Mouse (Mus musculus): Measurements from ENCODE around the gene Pcsk4. TPM values are rescaled to one million over a fixed set of nuclear protein-coding genes. Genes with fewer than 3 reads are reported as not detected.
"Not testable (repeated sequence)": the region's sequence is repeated elsewhere in the genome, so short reads cannot be mapped to it uniquely, and the experiment has no call there.

Pcsk4 gene
- polyA plus RNA-seq, 1 experiment from 2014 or later = 1.3 TPM

DNA sequence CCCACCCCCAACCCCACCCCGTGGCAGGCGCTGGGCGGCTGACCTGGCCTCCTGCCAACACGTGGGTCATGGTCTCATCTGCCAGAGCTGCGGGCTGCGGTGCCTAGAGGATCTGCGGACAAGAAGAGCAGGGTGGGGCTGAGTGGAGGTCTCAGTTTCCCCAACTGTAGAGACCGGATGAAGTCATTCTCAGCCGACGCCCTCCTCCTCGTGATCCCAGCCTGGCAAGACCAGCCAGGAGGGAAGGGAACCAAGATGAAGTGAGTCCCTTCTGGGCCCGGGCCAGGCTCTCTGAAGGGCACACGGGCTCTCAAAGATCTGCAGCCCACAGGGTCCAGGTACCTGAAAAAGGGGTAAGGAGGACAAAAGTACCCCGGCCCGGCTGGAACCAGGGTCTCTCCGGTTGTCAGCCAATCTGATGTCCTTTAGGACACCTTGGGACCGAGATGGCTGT, 18.2 kb upstream of the Pcsk4 start:
- Histone ChIP-seq H3K9me3 (replicated peaks) (no peaks in the 10 kb centered on the region), H3K36me3 (no peaks in the 10 kb centered on the region), H3K4me1 (replicated peaks) (peaks cover 50% of the 10 kb centered on the region), H3K4me3 (peak overlapping the region; percentile 52), H3K9ac (peak overlapping the region; percentile 61), H3K27me3 (peaks cover 98% of the 10 kb centered on the region), H3K27ac (0 out of 2 replicates have a peak overlapping the region, but pooled peaks have one; percentile 31), H3K4me2 (peak overlapping the region; percentile 82)
- WGBS = 12% methylated on average over 17 of the region's 17 CpGs
- no peak for ATAC-seq (replicated peaks; ENCODE audit: insufficient number of reproducible peaks, insufficient read depth, low FRiP score, low read depth)

DNA sequence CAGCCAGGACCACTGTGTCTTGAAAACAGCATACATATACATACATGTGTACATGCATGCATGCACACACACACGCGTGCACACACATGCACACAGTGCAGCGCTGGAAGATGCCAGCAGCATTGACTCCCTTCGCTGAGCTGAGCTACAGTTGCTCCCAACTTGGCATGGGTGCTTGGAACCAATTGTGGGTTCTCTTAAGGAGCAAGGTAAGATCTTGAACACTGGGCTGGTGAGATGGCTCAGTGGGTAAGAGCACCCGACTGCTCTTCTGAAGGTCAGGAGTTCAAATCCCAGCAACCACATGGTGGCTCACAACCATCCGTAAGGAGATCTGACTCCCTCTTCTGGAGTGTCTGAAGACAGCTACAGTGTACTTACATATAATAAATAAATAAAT, 16.6 kb upstream of the Pcsk4 start:
- not testable (repeated sequence) for ATAC-seq (replicated peaks; ENCODE audit: insufficient number of reproducible peaks, insufficient read depth, low FRiP score, low read depth); H3K27ac ChIP-seq; H3K4me2 ChIP-seq; H3K9me3 ChIP-seq (replicated peaks); H3K4me3 ChIP-seq; H3K9ac ChIP-seq; H3K36me3 ChIP-seq
- 79% methylated on average over 6 of the region's 6 CpGs for WGBS
- Histone ChIP-seq H3K4me1 (replicated peaks) (peaks cover 61% of the 10 kb centered on the region), H3K27me3 (peaks cover 98% of the 10 kb centered on the region)

DNA sequence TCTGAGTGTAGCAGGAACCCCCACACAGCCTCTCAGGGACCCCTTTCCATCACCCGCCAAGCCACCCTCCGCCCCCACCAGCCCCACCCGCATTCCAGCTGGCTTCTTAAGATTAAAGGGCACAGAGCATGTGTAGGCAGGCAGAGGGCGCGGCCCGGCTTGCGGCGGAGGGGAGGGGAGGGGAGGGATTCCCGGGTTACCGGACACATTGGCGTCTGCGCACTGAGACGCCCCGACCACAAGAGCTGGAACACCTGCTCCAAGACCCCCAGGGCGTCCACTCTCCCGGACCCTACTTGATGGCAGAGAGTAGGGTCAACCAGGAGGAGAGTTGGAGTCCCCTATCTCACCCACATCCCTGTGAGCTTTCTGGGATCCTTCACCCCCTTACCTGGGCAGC, 15.8 kb upstream of the Pcsk4 start:
- Histone ChIP-seq H3K27me3 (peaks cover 98% of the 10 kb centered on the region), H3K27ac (no peak overlapping the region), H3K36me3 (no peaks in the 10 kb centered on the region), H3K4me2 (peak overlapping the region; percentile 9; the same call in 1 of the 2 replicates), H3K9ac (no peak overlapping the region), H3K9me3 (replicated peaks) (no peaks in the 10 kb centered on the region), H3K4me3 (no peak overlapping the region), H3K4me1 (replicated peaks) (peaks cover 64% of the 10 kb centered on the region)
- 9% methylated on average over 16 of the region's 16 CpGs for WGBS
- ATAC-seq (replicated peaks; ENCODE audit: insufficient number of reproducible peaks, insufficient read depth, low FRiP score, low read depth) = no peak

- ATAC-seq (replicated peaks; ENCODE audit: insufficient number of reproducible peaks, insufficient read depth, low FRiP score, low read depth) = no peak
- H3K9ac ChIP-seq = no peak overlapping the region
Measured at GRCm38 (mm10) chr10:80344131-80344661, 14.9 kb upstream of the Pcsk4 start.

DNA sequence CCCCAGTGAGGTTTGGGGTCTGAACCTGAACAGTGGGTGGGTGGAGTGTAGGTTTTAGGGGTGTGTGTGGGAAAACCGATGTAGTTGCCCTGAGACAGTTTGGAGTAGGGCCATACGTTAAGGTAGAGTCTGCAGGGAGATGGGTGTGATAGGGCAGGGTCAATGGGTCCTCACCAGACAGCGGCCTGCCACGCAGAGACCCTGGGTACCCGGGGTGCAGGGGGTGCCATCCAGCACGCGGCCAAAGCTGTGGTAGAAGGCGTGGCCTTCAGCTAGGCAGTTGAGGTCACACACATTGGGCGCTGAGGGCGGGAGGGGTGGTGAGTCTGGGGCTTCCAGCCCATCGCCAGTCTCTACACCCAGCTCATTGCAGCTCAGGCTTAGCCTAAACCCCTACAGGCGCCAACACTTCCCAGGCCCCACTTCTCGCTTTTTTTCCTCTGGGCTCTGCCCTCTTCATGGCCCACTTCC, 14.2 kb upstream of the Pcsk4 start:
- H3K27ac ChIP-seq = no peak overlapping the region

More at GRCm38 (mm10) chr10:80344131-80344661, 14.9 kb upstream of the Pcsk4 start:
- WGBS = 25% methylated on average over 9 of the region's 9 CpGs
- Histone ChIP-seq H3K9me3 (replicated peaks) (no peaks in the 10 kb centered on the region), H3K4me3 (no peak overlapping the region), H3K36me3 (no peaks in the 10 kb centered on the region), H3K4me2 (no peak overlapping the region), H3K4me1 (replicated peaks) (peaks cover 63% of the 10 kb centered on the region), H3K27me3 (peaks cover 92% of the 10 kb centered on the region), H3K27ac (peak overlapping the region; percentile 26; the same call in 1 of the 2 replicates)

GRCm38 (mm10) chr10:80342749-80343424, 13.6 kb upstream of the Pcsk4 start:
- H3K36me3 ChIP-seq = no peaks in the 10 kb centered on the region
- peak overlapping the region; percentile 40 for H3K4me3 ChIP-seq
- 0 out of 2 replicates have a peak overlapping the region, but pooled peaks have one; percentile 12 for H3K27ac ChIP-seq
- H3K9me3 ChIP-seq (replicated peaks) = no peaks in the 10 kb centered on the region
- peaks cover 50% of the 10 kb centered on the region for H3K4me1 ChIP-seq (replicated peaks)
- peaks cover 80% of the 10 kb centered on the region for H3K27me3 ChIP-seq
- WGBS = 1% methylated on average over 27 of the region's 33 CpGs
- peak overlapping the region; percentile 58 for H3K4me2 ChIP-seq
- H3K9ac ChIP-seq = peak overlapping the region; percentile 39; the same call in 1 of the 2 replicates
- peak; percentile 45 for ATAC-seq (replicated peaks; ENCODE audit: insufficient number of reproducible peaks, insufficient read depth, low FRiP score, low read depth)

More for the DNA sequence above, 14.2 kb upstream of the Pcsk4 start:
- no peaks in the 10 kb centered on the region for H3K36me3 ChIP-seq
- H3K4me1 ChIP-seq (replicated peaks) = peaks cover 55% of the 10 kb centered on the region
- ATAC-seq (replicated peaks; ENCODE audit: insufficient number of reproducible peaks, insufficient read depth, low FRiP score, low read depth) = 0 out of 2 replicates have a peak, but pooled peaks have one; percentile 1
- WGBS = 39% methylated on average over 13 of the region's 13 CpGs
- H3K4me2 ChIP-seq = peak overlapping the region; percentile 58
- H3K27me3 ChIP-seq = peaks cover 84% of the 10 kb centered on the region
- H3K9ac ChIP-seq = no peak overlapping the region
- peak overlapping the region; percentile 40 for H3K4me3 ChIP-seq
- no peaks in the 10 kb centered on the region for H3K9me3 ChIP-seq (replicated peaks)

GRCm38 (mm10) chr10:80342305-80342748, 13.0 kb upstream of the Pcsk4 start:
- WGBS = 2% methylated on average over 26 of the region's 26 CpGs
- H3K27me3 ChIP-seq = peaks cover 74% of the 10 kb centered on the region
- H3K9me3 ChIP-seq (replicated peaks) = no peaks in the 10 kb centered on the region
- H3K4me3 ChIP-seq = peak overlapping the region; percentile 40
- no peaks in the 10 kb centered on the region for H3K36me3 ChIP-seq
- H3K9ac ChIP-seq = peak overlapping the region; percentile 39
- peak overlapping the region; percentile 58 for H3K4me2 ChIP-seq
- peaks cover 44% of the 10 kb centered on the region for H3K4me1 ChIP-seq (replicated peaks)
- H3K27ac ChIP-seq = no peak overlapping the region
- ATAC-seq (replicated peaks; ENCODE audit: insufficient number of reproducible peaks, insufficient read depth, low FRiP score, low read depth) = no peak

GRCm38 (mm10) chr10:80341491-80342304, 12.4 kb upstream of the Pcsk4 start:
- peaks cover 68% of the 10 kb centered on the region for H3K27me3 ChIP-seq
- 9% methylated on average over 47 of the region's 47 CpGs for WGBS
- no peaks in the 10 kb centered on the region for H3K36me3 ChIP-seq
- no peaks in the 10 kb centered on the region for H3K9me3 ChIP-seq (replicated peaks)
- H3K4me1 ChIP-seq (replicated peaks) = peaks cover 43% of the 10 kb centered on the region
- H3K4me3 ChIP-seq = peak overlapping the region; percentile 40
- peak overlapping the region; percentile 58 for H3K4me2 ChIP-seq
- H3K27ac ChIP-seq = no peak overlapping the region
- no peak for ATAC-seq (replicated peaks; ENCODE audit: insufficient number of reproducible peaks, insufficient read depth, low FRiP score, low read depth)
- H3K9ac ChIP-seq = peak overlapping the region; percentile 2; the same call in 1 of the 2 replicates

DNA sequence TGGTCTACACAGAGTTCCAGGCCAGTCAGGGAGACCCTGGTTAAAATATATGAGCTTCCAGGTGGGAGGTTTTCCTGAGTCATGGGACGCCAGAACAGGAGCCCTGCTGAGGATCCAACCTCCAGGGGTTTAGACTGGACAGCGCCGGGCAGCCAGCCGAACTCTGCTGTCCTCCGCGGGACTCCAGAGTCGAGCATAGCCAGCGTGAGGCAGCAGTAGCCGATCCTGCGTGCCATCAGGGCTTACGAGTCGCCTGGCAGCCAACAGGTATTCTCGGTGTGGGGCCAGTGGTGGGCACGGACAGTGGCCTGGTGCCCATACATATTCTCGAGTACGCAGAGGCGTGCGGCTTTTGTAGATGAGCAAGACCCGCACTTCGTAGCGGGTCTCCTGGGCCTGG, 11.7 kb upstream of the Pcsk4 start:
- no peak for ATAC-seq (replicated peaks; ENCODE audit: insufficient number of reproducible peaks, insufficient read depth, low FRiP score, low read depth)
- 32% methylated on average over 21 of the region's 21 CpGs for WGBS
- H3K4me2 ChIP-seq = no peak overlapping the region

GRCm38 (mm10) chr10:80339941-80340750, 10.8 kb upstream of the Pcsk4 start:
- no peak overlapping the region for H3K27ac ChIP-seq
- no peaks in the 10 kb centered on the region for H3K36me3 ChIP-seq
- no peaks in the 10 kb centered on the region for H3K9me3 ChIP-seq (replicated peaks)
- no peak for ATAC-seq (replicated peaks; ENCODE audit: insufficient number of reproducible peaks, insufficient read depth, low FRiP score, low read depth)
- H3K4me1 ChIP-seq (replicated peaks) = peaks cover 41% of the 10 kb centered on the region
- H3K27me3 ChIP-seq = peaks cover 59% of the 10 kb centered on the region
- WGBS = 20% methylated on average over 19 of the region's 19 CpGs
- H3K4me3 ChIP-seq = no peak overlapping the region
- no peak overlapping the region for H3K9ac ChIP-seq
- no peak overlapping the region for H3K4me2 ChIP-seq

More for the DNA sequence above, 11.7 kb upstream of the Pcsk4 start:
- H3K4me3 ChIP-seq = no peak overlapping the region
- H3K36me3 ChIP-seq = no peaks in the 10 kb centered on the region
- H3K27ac ChIP-seq = no peak overlapping the region
- no peaks in the 10 kb centered on the region for H3K9me3 ChIP-seq (replicated peaks)
- no peak overlapping the region for H3K9ac ChIP-seq
- peaks cover 43% of the 10 kb centered on the region for H3K4me1 ChIP-seq (replicated peaks)
- peaks cover 62% of the 10 kb centered on the region for H3K27me3 ChIP-seq
